Mouse (Mus musculus): ENCODE measurements around the gene Slc22a2.
"Not testable (repeated sequence)": the region's sequence is repeated elsewhere in the genome, so short reads cannot be mapped to it uniquely, and the experiment has no call there.

The Slc22a2 gene

GRCm38 (mm10) chr17:12583991-12584390 lies at the start of gene Slc22a2:
TSS of gene Slc22a2 (plus strand) at chr17:12584132.
- no peak for DNase-seq (ENCODE audit: low read depth, low spot score)

- peak; percentile 84 for DNase-seq (ENCODE audit: low read depth, low spot score)
These were observed 49.4 kb upstream of the Slc22a2 start for GRCm38 (mm10) chr17:12534353-12535145.

- no peak for DNase-seq (ENCODE audit: low read depth, low spot score)
These were observed 21.7 kb upstream of the Slc22a2 start for GRCm38 (mm10) chr17:12562215-12562614.

- not testable (repeated sequence) for DNase-seq (ENCODE audit: low read depth, low spot score)
These were observed 19.4 kb upstream of the Slc22a2 start for GRCm38 (mm10) chr17:12564481-12565000.

- DNase-seq (ENCODE audit: low read depth, low spot score): no peak
These were observed 18.5 kb upstream of the Slc22a2 start for GRCm38 (mm10) chr17:12565443-12565842.

DNA sequence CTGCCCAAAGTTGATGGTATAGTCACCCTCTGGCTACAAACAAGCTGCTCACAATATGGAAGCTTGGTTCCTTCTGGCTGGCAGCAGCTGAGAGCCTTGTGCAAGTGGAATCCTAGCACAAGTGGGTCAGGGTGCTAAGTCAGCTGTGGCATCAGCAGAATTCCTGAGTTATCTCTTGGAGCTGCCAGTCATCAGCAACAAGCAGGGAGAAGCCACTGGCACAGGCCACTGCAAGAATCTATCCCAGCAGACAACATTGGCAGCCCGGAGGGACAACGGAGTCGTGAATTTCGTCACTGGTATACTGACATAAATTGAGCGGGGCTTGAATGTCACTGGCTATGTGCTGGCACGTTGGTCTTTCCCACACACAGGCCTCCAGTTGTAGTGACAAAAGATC lies 12.6 kb upstream of the Slc22a2 start:
- DNase-seq (ENCODE audit: low read depth, low spot score): no peak

DNA sequence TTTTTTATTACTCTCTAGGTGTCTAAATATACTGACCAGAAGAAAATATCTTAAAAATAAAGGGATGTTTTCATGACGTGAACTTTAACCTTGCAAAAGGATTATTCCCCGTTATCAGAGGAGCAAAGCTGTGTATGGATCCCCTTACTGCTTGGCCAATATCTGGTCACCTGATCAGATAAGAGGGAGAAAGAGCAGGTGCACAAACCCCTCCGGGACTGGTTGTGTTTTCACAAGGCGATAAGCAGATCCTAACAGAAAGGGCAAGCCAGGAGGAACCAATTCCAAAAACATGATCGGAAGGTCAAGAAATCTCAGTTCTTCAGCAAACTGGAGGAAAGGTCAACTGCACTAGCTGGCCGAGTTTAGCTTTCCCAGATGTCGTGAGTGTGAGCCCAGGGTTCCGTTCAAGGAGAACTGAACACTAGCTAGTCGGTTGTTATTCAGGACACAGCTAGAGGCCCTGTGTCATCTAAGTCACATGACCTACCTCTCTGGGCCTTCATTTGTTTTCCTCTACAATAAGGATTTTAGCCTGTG lies 11.9 kb upstream of the Slc22a2 start:
- DNase-seq (ENCODE audit: low read depth, low spot score): no peak

DNA sequence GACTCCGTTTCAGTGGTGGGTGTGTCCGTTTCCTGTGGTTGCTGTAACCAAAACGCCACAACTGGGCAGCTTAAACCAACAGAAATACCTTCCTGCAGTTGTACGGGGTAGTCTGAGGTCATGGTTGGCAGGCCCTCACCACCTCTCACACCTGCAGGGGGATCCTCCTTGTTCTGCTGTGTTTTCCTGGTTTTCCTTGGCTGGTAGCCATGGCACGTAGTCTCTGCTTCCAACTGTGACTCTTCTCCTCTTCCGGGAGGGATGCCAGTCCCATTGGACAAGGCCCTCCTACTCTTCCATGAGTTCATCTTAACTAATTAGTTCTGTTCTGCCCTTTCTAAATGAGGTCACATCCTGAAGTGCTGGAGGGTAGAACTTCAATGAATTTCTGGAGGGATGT lies 8.5 kb upstream of the Slc22a2 start:
- DNase-seq (ENCODE audit: low read depth, low spot score): no peak

GRCm38 (mm10) chr17:12577096-12577495 lies 6.8 kb upstream of the Slc22a2 start:
- no peak for DNase-seq (ENCODE audit: low read depth, low spot score)

DNA sequence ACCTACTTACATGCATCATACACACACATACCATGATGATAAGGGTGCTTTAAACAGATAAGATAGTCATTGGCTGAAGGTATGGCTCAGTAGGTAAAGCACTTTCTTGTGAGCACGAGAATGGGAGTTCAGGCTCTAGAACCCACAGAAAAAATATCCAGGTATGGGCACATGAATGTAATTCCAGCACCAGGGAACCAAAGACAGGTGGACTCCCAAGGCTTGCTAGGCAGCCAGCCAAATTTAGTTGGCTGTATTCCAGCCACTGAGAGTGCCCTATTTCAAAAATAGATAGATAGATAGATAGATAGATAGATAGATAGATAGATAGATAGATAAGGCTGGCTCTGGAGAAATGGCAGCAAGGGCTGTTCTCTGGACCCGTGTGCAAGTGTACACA lies 1.4 kb downstream of the Slc22a2 start:
- DNase-seq (ENCODE audit: low read depth, low spot score): no peak

GRCm38 (mm10) chr17:12586966-12587365 lies 3.0 kb downstream of the Slc22a2 start:
- no peak for DNase-seq (ENCODE audit: low read depth, low spot score)

- DNase-seq (ENCODE audit: low read depth, low spot score): peak; percentile 31
These were observed 4.9 kb downstream of the Slc22a2 start for GRCm38 (mm10) chr17:12588801-12589247.

DNA sequence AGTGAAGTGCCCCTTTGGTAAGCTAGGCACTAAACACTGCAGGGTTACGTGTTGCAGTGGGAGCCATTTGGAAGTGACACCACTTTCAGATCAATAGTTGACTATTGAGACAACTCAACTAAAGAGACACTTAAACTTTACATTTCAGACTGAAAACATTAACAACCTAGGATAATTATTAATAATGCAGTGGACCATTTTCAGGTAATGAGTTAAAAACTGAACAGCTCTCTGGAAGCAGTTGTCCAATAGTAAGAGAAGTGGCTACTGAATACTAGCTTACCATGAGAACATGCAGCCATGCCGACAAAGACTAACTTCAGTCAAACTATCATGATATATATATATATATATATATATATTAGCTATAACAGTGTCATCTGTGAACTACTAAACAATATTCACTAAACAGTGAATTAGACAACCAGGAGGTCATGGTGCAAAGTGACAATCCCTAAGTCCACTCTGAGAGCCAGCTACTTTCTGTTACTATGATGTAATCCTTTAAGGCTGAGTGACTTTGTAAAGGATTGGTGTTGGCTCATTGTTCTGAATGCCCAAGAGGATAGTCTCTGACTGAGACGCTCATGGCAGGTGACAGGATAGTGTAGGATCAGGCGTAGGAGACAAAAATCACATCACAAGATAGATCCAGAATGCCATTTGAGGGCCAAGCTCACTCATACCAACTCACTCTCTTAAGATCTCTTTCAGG lies 7.1 kb downstream of the Slc22a2 start:
- DNase-seq (ENCODE audit: low read depth, low spot score): no peak

- no peak for DNase-seq (ENCODE audit: low read depth, low spot score)
These were observed 12.0 kb downstream of the Slc22a2 start for GRCm38 (mm10) chr17:12595846-12596515.

GRCm38 (mm10) chr17:12606634-12607033 lies 22.7 kb downstream of the Slc22a2 start:
- DNase-seq (ENCODE audit: low read depth, low spot score): no peak

GRCm38 (mm10) chr17:12607202-12607601 lies 23.3 kb downstream of the Slc22a2 start:
- no peak for DNase-seq (ENCODE audit: low read depth, low spot score)

GRCm38 (mm10) chr17:12614511-12615385 lies 30.8 kb downstream of the Slc22a2 start:
- no peak for DNase-seq (ENCODE audit: low read depth, low spot score)

GRCm38 (mm10) chr17:12615429-12615828 lies 31.5 kb downstream of the Slc22a2 start:
- no peak for DNase-seq (ENCODE audit: low read depth, low spot score)

DNA sequence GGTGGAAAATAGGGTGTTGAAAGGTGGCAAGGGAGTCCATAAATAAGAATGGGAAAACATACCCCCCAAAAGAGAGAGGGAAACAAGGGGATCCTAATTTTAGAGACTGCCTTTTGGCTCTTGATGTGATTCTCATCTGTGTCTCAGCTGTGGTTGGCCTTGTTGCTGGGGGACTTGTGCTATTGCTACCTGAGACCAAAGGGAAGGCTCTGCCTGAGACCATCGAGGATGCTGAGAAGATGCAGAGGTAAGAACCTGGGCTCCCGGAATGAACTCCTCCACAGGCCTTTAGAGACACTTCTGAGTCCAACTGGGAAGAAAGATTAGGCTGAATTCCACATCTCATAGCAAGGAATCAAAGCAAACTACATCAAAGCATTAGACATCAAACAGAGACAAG lies 35.7 kb downstream of the Slc22a2 start:
- DNase-seq (ENCODE audit: low read depth, low spot score): no peak

DNA sequence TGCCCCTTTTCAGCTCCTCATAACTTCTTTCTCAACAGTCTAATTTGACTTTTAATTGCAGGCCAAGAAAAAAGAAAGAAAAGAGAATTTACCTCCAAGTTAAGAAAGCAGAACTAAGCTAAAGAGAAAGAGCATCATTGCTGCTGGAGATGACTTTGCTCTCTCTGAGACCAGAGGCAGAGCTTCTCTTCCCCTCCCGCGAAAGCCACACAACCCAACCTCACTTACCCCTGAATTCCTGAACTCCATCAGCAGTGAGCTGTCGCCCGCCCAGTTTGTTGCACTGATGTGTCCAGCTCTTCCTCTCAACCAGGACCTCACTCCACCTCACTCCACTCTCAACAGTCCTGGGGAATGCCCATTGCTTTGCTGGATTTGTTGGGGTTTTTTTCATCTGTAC lies 44.1 kb downstream of the Slc22a2 start:
- DNase-seq (ENCODE audit: low read depth, low spot score): no peak
